ENCODE assay signal across 7 mouse cellular contexts in the genomic region with DNA sequence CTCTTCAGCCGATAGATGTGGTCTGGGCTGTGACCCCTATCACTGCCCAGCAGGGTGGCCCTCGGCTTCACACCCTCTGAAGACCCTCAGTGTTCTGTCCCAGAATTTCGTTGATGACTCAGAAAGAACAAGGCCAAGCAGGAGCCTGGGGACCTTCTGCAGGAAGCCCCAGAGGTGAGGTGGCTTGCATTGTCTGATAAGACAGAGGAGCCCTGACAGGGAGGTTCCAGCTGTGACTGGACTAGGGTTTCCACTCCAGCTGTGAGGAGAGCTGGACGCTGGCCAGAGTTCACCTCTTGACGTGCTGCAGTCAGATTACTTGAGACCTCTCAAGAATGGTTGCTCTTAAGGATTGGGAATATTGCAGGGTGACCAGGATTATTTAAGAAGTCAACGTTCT. TPM values are rescaled to one million over a fixed set of nuclear protein-coding genes. Genes with fewer than 3 reads are reported as not detected.
DNase-seq lines count a peak whose midpoint lies in the region; ATAC-seq and TF ChIP-seq lines count a peak whose summit lies in the region.

No protein-coding gene starts in this region.

- peaks cover 26% of the 10 kb centered on the region for H3K36me3 ChIP-seq in ES-E14 (ENCODE audit: control insufficient read depth, insufficient read depth, low read length, poor library complexity, severe bottlenecking)
- H3K36me3 ChIP-seq in hindbrain, embryonic 12.5 days = peaks cover 26% of the 10 kb centered on the region
- H3K36me3 ChIP-seq in liver, embryonic 16.5 days (ENCODE audit: control insufficient read depth, insufficient read depth) = peaks cover 18% of the 10 kb centered on the region
- peaks cover 21% of the 10 kb centered on the region for H3K36me3 ChIP-seq in neural tube, embryonic 11.5 days (ENCODE audit: control insufficient read depth, insufficient read depth, low read length)

- 7% methylated on average over 6 of the region's 6 CpGs for WGBS in hindbrain, embryonic 12.5 days
- 4% methylated on average over 6 of the region's 6 CpGs for WGBS in liver, embryonic 16.5 days (ENCODE audit: insufficient replicate concordance)
- WGBS in neural tube, embryonic 11.5 days = 8% methylated on average over 6 of the region's 6 CpGs

- no peak for TF ChIP-seq CTCF in brain, embryonic 14.5 days (IDR thresholded peaks at IDR 0.05; ENCODE audit: borderline replicate concordance, extremely low read depth, insufficient read depth, insufficient read length)

- H3K27me3 ChIP-seq in hindbrain, embryonic 12.5 days = no peaks in the 10 kb centered on the region
- H3K27me3 ChIP-seq in liver, embryonic 16.5 days (ENCODE audit: control insufficient read depth, insufficient read depth, low read depth, low read length) = no peaks in the 10 kb centered on the region
- no peaks in the 10 kb centered on the region for H3K27me3 ChIP-seq in neural tube, embryonic 11.5 days (ENCODE audit: control insufficient read depth, insufficient read depth, low read length)

- peak overlapping the region; percentile 89 for H3K4me2 ChIP-seq in hindbrain, embryonic 12.5 days (replicated peaks)
- H3K4me2 ChIP-seq in liver, embryonic 16.5 days (ENCODE audit: low read depth, low read length) = peak overlapping the region; percentile 92
- H3K4me2 ChIP-seq in neural tube, embryonic 11.5 days (ENCODE audit: low read depth) = peak overlapping the region; percentile 93

- H3K9ac ChIP-seq in ES-E14 (ENCODE audit: insufficient read depth, low read depth, low read length, poor library complexity, severe bottlenecking) = no peak overlapping the region
- H3K9ac ChIP-seq in hindbrain, embryonic 12.5 days = peak overlapping the region; percentile 94
- H3K9ac ChIP-seq in liver, embryonic 16.5 days (ENCODE audit: low read depth, low read length) = peak overlapping the region; percentile 86
- H3K9ac ChIP-seq in neural tube, embryonic 11.5 days (ENCODE audit: low read length) = peak overlapping the region; percentile 90

- in situ Hi-C loops in ES-E14 (cut with MboI; ENCODE audit: low sequenced_read_pairs in 2 of 2, unreplicated experiment in 2 of 2) = no loop called here

- ATAC-seq in hindbrain, embryonic 12.5 days (ENCODE audit: low FRiP score) = no peak
- ATAC-seq in liver, embryonic 16.5 days (ENCODE audit: low read depth) = no peak
- ATAC-seq in neural tube, embryonic 11.5 days (ENCODE audit: insufficient read depth, low FRiP score, low TSS enrichment) = no peak

- H3K4me1 ChIP-seq in ES-E14 (ENCODE audit: control insufficient read depth in 2 of 2, insufficient read depth in 2 of 2, low read length in 2 of 2, poor library complexity in 1 of 2) = peaks cover 7 to 16% of the 10 kb centered on the region in 2 experiments
- H3K4me1 ChIP-seq in hindbrain, embryonic 12.5 days = peaks cover 43% of the 10 kb centered on the region
- peaks cover 48% of the 10 kb centered on the region for H3K4me1 ChIP-seq in liver, embryonic 16.5 days (ENCODE audit: control insufficient read depth, low read depth, low read length)
- peaks cover 22% of the 10 kb centered on the region for H3K4me1 ChIP-seq in neural tube, embryonic 11.5 days (ENCODE audit: control insufficient read depth, insufficient read depth, low read length)

- H3K9me3 ChIP-seq in ES-E14 (ENCODE audit: control insufficient read depth, insufficient read depth, low read depth, low read length) = no peaks in the 10 kb centered on the region
- no peaks in the 10 kb centered on the region for H3K9me3 ChIP-seq in hindbrain, embryonic 12.5 days (replicated peaks)
- no peaks in the 10 kb centered on the region for H3K9me3 ChIP-seq in liver, embryonic 16.5 days (replicated peaks; ENCODE audit: control insufficient read depth, low read length)
- H3K9me3 ChIP-seq in neural tube, embryonic 11.5 days (ENCODE audit: control insufficient read depth, low read length) = no peaks in the 10 kb centered on the region

- no peak for TF ChIP-seq POLR2A in brain, embryonic 14.5 days (IDR thresholded peaks at IDR 0.05; ENCODE audit: borderline replicate concordance, extremely low read depth, insufficient read depth, insufficient read length, poor library complexity, severe bottlenecking)

- peak overlapping the region; percentile 89 to 93 for H3K4me3 ChIP-seq in ES-E14 (ENCODE audit: insufficient read depth in 1 of 2, low read depth in 1 of 2, low read length in 2 of 2, poor library complexity in 1 of 2, severe bottlenecking in 1 of 2)
- H3K4me3 ChIP-seq in hindbrain, embryonic 12.5 days = peak overlapping the region; percentile 86
- peak overlapping the region; percentile 83 for H3K4me3 ChIP-seq in liver, embryonic 16.5 days (ENCODE audit: low read depth, low read length)
- H3K4me3 ChIP-seq in neural tube, embryonic 11.5 days (ENCODE audit: low read depth, low read length) = peak overlapping the region; percentile 95

- DNase-seq in ES-E14 (ENCODE audit: low read depth, low spot score) = no peak
- peak; percentile 20 for DNase-seq in brain, embryonic 14.5 days (ENCODE audit: low read depth)
- no peak for DNase-seq in neural tube, embryonic 11.5 days (ENCODE audit: low spot score)
- DNase-seq in right cerebral cortex, adult 18-20 months = no peak
- no peak for DNase-seq in left cerebral cortex, adult 8-10 months (ENCODE audit: low spot score in 2 of 2)

- no peak overlapping the region for H3K27ac ChIP-seq in ES-E14 (ENCODE audit: insufficient read depth, low read depth, low read length, poor library complexity, severe bottlenecking)
- H3K27ac ChIP-seq in hindbrain, embryonic 12.5 days = peak overlapping the region; percentile 40; the same call in 1 of the 2 replicates
- H3K27ac ChIP-seq in liver, embryonic 16.5 days (ENCODE audit: low read length) = peak overlapping the region; percentile 62
- H3K27ac ChIP-seq in neural tube, embryonic 11.5 days (ENCODE audit: low read depth, low read length) = no peak overlapping the region

TF ChIP-seq in ES-E14, 5 proteins besides CTCF, POLR2A, EP300 and RAD21:
- TF ChIP-seq ZNF384 (IDR thresholded peaks at IDR 0.05; ENCODE audit: low read depth, low read length) (no peak), MAFK (IDR thresholded peaks at IDR 0.05; ENCODE audit: insufficient read depth, low read depth, low read length) (no peak), HCFC1 (IDR thresholded peaks at IDR 0.05; ENCODE audit: borderline replicate concordance, insufficient read depth, low read length) (no peak), CHD2 (IDR thresholded peaks at IDR 0.05; ENCODE audit: low read depth, low read length) (no peak), ZC3H11A (IDR thresholded peaks at IDR 0.05; ENCODE audit: borderline replicate concordance, low read depth, low read length) (no peak)

RNA-seq across cellular contexts. Expression of gene Nt5dc2, which starts 1.2 kb away (rescaled TPM):
- 151 and 155 TPM in 2 replicates for total RNA-seq in ES-E14 (2012; rRNA removed)
- 369 and 407 TPM in 2 replicates for polyA plus RNA-seq in brain, embryonic 14.5 days (2012; rRNA removed)
- polyA plus RNA-seq in hindbrain, embryonic 12.5 days (2016; fragmentation: Nextera tagmentation; extraction: Ambion mirVana) = 401 and 429 TPM in 2 replicates
- polyA plus RNA-seq in liver, embryonic 16.5 days (2015; fragmentation: Nextera tagmentation; extraction: Ambion mirVana) = 149 and 179 TPM in 2 replicates
- polyA plus RNA-seq in neural tube, embryonic 11.5 days (2014; fragmentation: Nextera tagmentation; extraction: Ambion mirVana) = 537 and 588 TPM in 2 replicates
- total RNA-seq in left cerebral cortex, adult 8-10 months (2022) = 1 to 10 TPM; 3.0 to 4.1 (median 3.8) TPM

RNA-seq across cellular contexts. Expression of gene Smim4, which starts 3.3 kb away (rescaled TPM):
- 43.3 and 45.3 TPM in 2 replicates for total RNA-seq in ES-E14 (2012; rRNA removed)
- polyA plus RNA-seq in brain, embryonic 14.5 days (2012; rRNA removed) = 31.2 and 46.2 TPM in 2 replicates
- polyA plus RNA-seq in hindbrain, embryonic 12.5 days (2016; fragmentation: Nextera tagmentation; extraction: Ambion mirVana) = 54.3 and 63.9 TPM in 2 replicates
- 47.7 and 57.1 TPM in 2 replicates for polyA plus RNA-seq in liver, embryonic 16.5 days (2015; fragmentation: Nextera tagmentation; extraction: Ambion mirVana)
- polyA plus RNA-seq in neural tube, embryonic 11.5 days (2014; fragmentation: Nextera tagmentation; extraction: Ambion mirVana) = 58.9 and 62.5 TPM in 2 replicates
- 10 to 100 TPM; 26.5 to 30.6 (median 28.0) TPM for total RNA-seq in left cerebral cortex, adult 8-10 months (2022)

RNA-seq across cellular contexts. Expression of gene Stab1, which starts 36.4 kb away (rescaled TPM):
- 1.3 and 2.0 TPM in 2 replicates for total RNA-seq in ES-E14 (2012; rRNA removed)
- 28.7 and 35.1 TPM in 2 replicates for polyA plus RNA-seq in brain, embryonic 14.5 days (2012; rRNA removed)
- polyA plus RNA-seq in hindbrain, embryonic 12.5 days (2016; fragmentation: Nextera tagmentation; extraction: Ambion mirVana) = 29.7 and 33.9 TPM in 2 replicates
- polyA plus RNA-seq in liver, embryonic 16.5 days (2015; fragmentation: Nextera tagmentation; extraction: Ambion mirVana) = 25.8 and 32.2 TPM in 2 replicates
- 18.7 and 23.8 TPM in 2 replicates for polyA plus RNA-seq in neural tube, embryonic 11.5 days (2014; fragmentation: Nextera tagmentation; extraction: Ambion mirVana)
- total RNA-seq in left cerebral cortex, adult 8-10 months (2022) = 10 to 100 TPM; 18.7 to 28.1 (median 22.2) TPM

Comparison
In these comparisons a context has a peak if more than half of its experiments do, and no peak if none do; other contexts are left out.
1. H3K27ac ChIP-seq: peak in hindbrain, embryonic 12.5 days (single experiment) and liver, embryonic 16.5 days (single experiment); none in ES-E14 (single experiment) and neural tube, embryonic 11.5 days (single experiment).
2. Peak in every context shown above with its lines, with median percentiles within 50 percentile points of each other: H3K4me3 ChIP-seq and H3K4me2 ChIP-seq.